26 mouse cellular contexts compared by ENCODE assay signal in genomic region chr8:6119506-6119905, GRCm38 (mm10).
DNase-seq lines count a peak whose midpoint lies in the region; ATAC-seq lines count a peak whose summit lies in the region.
"Had no signal": no experiment of that assay in that cellular context is flagged by ENCODE, and none has a peak within 500 bp of the region (broad histone marks: within the 10 kb centered on the region; RNA-seq: fewer than 3 reads in every experiment).

No protein-coding gene starts in this region.

- no peak overlapping the region for H3K9ac ChIP-seq in lung, embryonic 16.5 days (ENCODE audit: low read length)
- H3K9ac ChIP-seq in midbrain, embryonic 16.5 days (ENCODE audit: low read depth, low read length) = no peak overlapping the region
- H3K9ac ChIP-seq: embryonic facial prominence, embryonic 13.5 days; forebrain, embryonic 15.5 days; heart, embryonic 15.5 days; hindbrain, embryonic 13.5 days; limb, embryonic 13.5 days; liver, embryonic 14.5 days; neural tube, embryonic 13.5 days had no signal

- no peak overlapping the region for H3K4me3 ChIP-seq in lung, embryonic 16.5 days (ENCODE audit: low read length)
- H3K4me3 ChIP-seq in midbrain, embryonic 16.5 days (ENCODE audit: low read depth, low read length) = no peak overlapping the region
- H3K4me3 ChIP-seq: embryonic facial prominence, embryonic 13.5 days; forebrain, embryonic 15.5 days; heart, embryonic 15.5 days; hindbrain, embryonic 13.5 days; limb, embryonic 13.5 days; megakaryocyte, embryonic 14.5 days; myocyte; neural tube, embryonic 13.5 days had no signal

- no peaks in the 10 kb centered on the region for H3K36me3 ChIP-seq in lung, embryonic 16.5 days (ENCODE audit: control insufficient read depth, insufficient read depth, low read length)
- H3K36me3 ChIP-seq in splenic B cell, adult 2 months (ENCODE audit: control insufficient read depth, insufficient read depth, low read length, poor library complexity, severe bottlenecking) = no peaks in the 10 kb centered on the region
- no peaks in the 10 kb centered on the region for H3K36me3 ChIP-seq in midbrain, embryonic 16.5 days (ENCODE audit: control insufficient read depth, insufficient read depth, low read length)
- H3K36me3 ChIP-seq: embryonic facial prominence, embryonic 13.5 days; forebrain, embryonic 15.5 days; heart, embryonic 15.5 days; hindbrain, embryonic 13.5 days; limb, embryonic 13.5 days; neural tube, embryonic 13.5 days had no signal

- DNase-seq in lung, adult 18-20 months = no peak
- peak; percentile 2 for DNase-seq in splenic B cell, adult 2 months (ENCODE audit: low read depth, low spot score)
- DNase-seq in heart, adult 18-20 months = no peak
- DNase-seq: cerebellum, adult 11-12 months; cerebellum, postnatal 10 days; gastrocnemius, postnatal 25 days; heart, postnatal 36 days; kidney, adult 18-20 months; layer of hippocampus, adult 9-11 months; midbrain, embryonic 14.5 days; thymus, adult 2 months; thymus, postnatal 4 days had no signal

- no peaks in the 10 kb centered on the region for H3K4me1 ChIP-seq in lung, embryonic 16.5 days (replicated peaks; ENCODE audit: control insufficient read depth, insufficient read depth, low read length)
- no peaks in the 10 kb centered on the region for H3K4me1 ChIP-seq in midbrain, embryonic 16.5 days (ENCODE audit: control insufficient read depth, insufficient read depth, low read length)
- H3K4me1 ChIP-seq: embryonic facial prominence, embryonic 13.5 days; forebrain, embryonic 15.5 days; heart, embryonic 15.5 days; hindbrain, embryonic 13.5 days; limb, embryonic 13.5 days; neural tube, embryonic 13.5 days had no signal

- H3K4me2 ChIP-seq in lung, embryonic 16.5 days (ENCODE audit: low read depth, low read length) = no peak overlapping the region
- no peak overlapping the region for H3K4me2 ChIP-seq in midbrain, embryonic 16.5 days (ENCODE audit: low read length)
- H3K4me2 ChIP-seq: embryonic facial prominence, embryonic 13.5 days; forebrain, embryonic 15.5 days; heart, embryonic 15.5 days; hindbrain, embryonic 13.5 days; limb, embryonic 13.5 days; neural tube, embryonic 13.5 days had no signal

- ATAC-seq in lung, embryonic 16.5 days (ENCODE audit: low read depth) = peak; percentile 85
- peak; percentile 73 for ATAC-seq in common myeloid progenitor, adult 5-6 weeks (replicated peaks; ENCODE audit: low read depth, poor library complexity, severe bottlenecking)
- ATAC-seq in megakaryocyte, adult 5-6 weeks (ENCODE audit: poor library complexity, severe bottlenecking) = peak; percentile 91
- no peak for ATAC-seq in midbrain, embryonic 16.5 days
- ATAC-seq: forebrain, embryonic 15.5 days had no signal

- no peaks in the 10 kb centered on the region for H3K27me3 ChIP-seq in lung, embryonic 16.5 days (ENCODE audit: control insufficient read depth, insufficient read depth, low read depth, low read length)
- H3K27me3 ChIP-seq in splenic B cell, adult 2 months (ENCODE audit: control insufficient read depth, insufficient read depth, low read length, poor library complexity, severe bottlenecking) = no peaks in the 10 kb centered on the region
- no peaks in the 10 kb centered on the region for H3K27me3 ChIP-seq in midbrain, embryonic 16.5 days (ENCODE audit: control insufficient read depth, insufficient read depth, low read depth, low read length)
- H3K27me3 ChIP-seq: embryonic facial prominence, embryonic 13.5 days; forebrain, embryonic 15.5 days; heart, embryonic 15.5 days; hindbrain, embryonic 13.5 days; limb, embryonic 13.5 days; megakaryocyte, embryonic 14.5 days; neural tube, embryonic 13.5 days had no signal

- no peaks in the 10 kb centered on the region for H3K9me3 ChIP-seq in lung, embryonic 16.5 days (ENCODE audit: control insufficient read depth, low read length)
- no peaks in the 10 kb centered on the region for H3K9me3 ChIP-seq in midbrain, embryonic 16.5 days (replicated peaks; ENCODE audit: control insufficient read depth, low read length, poor library complexity, severe bottlenecking)
- H3K9me3 ChIP-seq: embryonic facial prominence, embryonic 13.5 days; forebrain, embryonic 15.5 days; heart, embryonic 15.5 days; hindbrain, embryonic 13.5 days; limb, embryonic 13.5 days; megakaryocyte, embryonic 14.5 days; neural tube, embryonic 13.5 days had no signal

- no peak overlapping the region for H3K27ac ChIP-seq in lung, embryonic 16.5 days (ENCODE audit: low read length)
- H3K27ac ChIP-seq in midbrain, embryonic 16.5 days (ENCODE audit: low read length) = no peak overlapping the region
- H3K27ac ChIP-seq: embryonic facial prominence, embryonic 13.5 days; forebrain, embryonic 15.5 days; heart, embryonic 15.5 days; hindbrain, embryonic 13.5 days; limb, embryonic 13.5 days; liver, embryonic 14.5 days; neural tube, embryonic 13.5 days; stomach, postnatal 0 days had no signal
